Mouse (Mus musculus): ENCODE data around the gene Ell2.

- TF ChIP-seq POLR2A (IDR thresholded peaks at IDR 0.05; ENCODE audit: insufficient read depth, low read length) (no peak), EP300 (IDR thresholded peaks at IDR 0.05; ENCODE audit: insufficient read depth, low read depth, low read length) (peak; percentile 77), CTCF (IDR thresholded peaks at IDR 0.05; ENCODE audit: low read depth, low read length) (no peak)
Observed at GRCm38 (mm10) chr13:75685438-75685837, 21.1 kb upstream of the Ell2 start.
